ENCODE assay signal across 8 mouse cellular contexts in genomic region chr2:148535562-148536180, GRCm38 (mm10).
DNase-seq lines count a peak whose midpoint lies in the region; ATAC-seq and TF ChIP-seq lines count a peak whose summit lies in the region.

No protein-coding gene starts in this region.

- peak; percentile 58 for TF ChIP-seq CTCF in hindbrain, postnatal 0 days (IDR thresholded peaks at IDR 0.05; ENCODE audit: low read depth)
- TF ChIP-seq CTCF in lung, adult 2 months (IDR thresholded peaks at IDR 0.05; ENCODE audit: insufficient read depth, low read length) = peak; percentile 78

- DNase-seq in liver (peak; percentile 23), R1 (ENCODE audit: low read depth, low spot score) (peak; percentile 73), MN1 (ENCODE audit: low spot score) (no peak)
- peak; percentile 22 for DNase-seq in embryo, embryonic 11 days
- DNase-seq in hindbrain, postnatal 0 days (ENCODE audit: low spot score) = peak; percentile 40
- DNase-seq in lung, adult 2 months = peak; percentile 49
- DNase-seq in splenic B cell, adult 2 months (ENCODE audit: low read depth, low spot score) = peak; percentile 71

- H3K27ac ChIP-seq in liver, embryonic 12.5 days = no peak overlapping the region
- H3K27ac ChIP-seq in hindbrain, postnatal 0 days = no peak overlapping the region

- H3K9ac ChIP-seq in liver, embryonic 12.5 days = no peak overlapping the region
- H3K9ac ChIP-seq in hindbrain, postnatal 0 days (replicated peaks; ENCODE audit: low read length) = no peak overlapping the region

- WGBS in liver, embryonic 12.5 days (ENCODE audit: insufficient replicate concordance) = 53% methylated on average over 5 of the region's 5 CpGs
- WGBS in hindbrain, postnatal 0 days = 56% methylated on average over 5 of the region's 5 CpGs
- 54% methylated on average over 5 of the region's 5 CpGs for WGBS in lung, adult 2 months

- H3K27me3 ChIP-seq in liver, embryonic 12.5 days (replicated peaks) = no peaks in the 10 kb centered on the region; the same call in 1 of the 2 replicates
- no peaks in the 10 kb centered on the region for H3K27me3 ChIP-seq in hindbrain, postnatal 0 days (ENCODE audit: insufficient read depth, low read length)
- no peaks in the 10 kb centered on the region for H3K27me3 ChIP-seq in splenic B cell, adult 2 months (ENCODE audit: control insufficient read depth, insufficient read depth, low read length, poor library complexity, severe bottlenecking)

- no peak overlapping the region for H3K4me3 ChIP-seq in liver, embryonic 12.5 days
- H3K4me3 ChIP-seq in hindbrain, postnatal 0 days (ENCODE audit: low read length) = no peak overlapping the region
- H3K4me3 ChIP-seq in lung, adult 2 months (replicated peaks; ENCODE audit: extremely low read depth, low read depth, low read length) = no peak overlapping the region

- H3K4me2 ChIP-seq in liver, embryonic 12.5 days = no peak overlapping the region
- H3K4me2 ChIP-seq in hindbrain, postnatal 0 days (ENCODE audit: low read depth, low read length) = no peak overlapping the region

- H3K9me3 ChIP-seq in liver, embryonic 12.5 days (replicated peaks) = no peaks in the 10 kb centered on the region
- H3K9me3 ChIP-seq in hindbrain, postnatal 0 days (ENCODE audit: low read length) = no peaks in the 10 kb centered on the region

- H3K4me1 ChIP-seq in liver, embryonic 12.5 days = no peaks in the 10 kb centered on the region
- H3K4me1 ChIP-seq in hindbrain, postnatal 0 days (ENCODE audit: insufficient read depth, low read length) = no peaks in the 10 kb centered on the region
- H3K4me1 ChIP-seq in lung, adult 2 months (ENCODE audit: control insufficient read depth, insufficient read depth, low read length) = peaks cover 21% of the 10 kb centered on the region

- no peak for TF ChIP-seq POLR2A in lung, adult 2 months (IDR thresholded peaks at IDR 0.05; ENCODE audit: borderline replicate concordance, extremely low read depth, low read depth, low read length)

- H3K36me3 ChIP-seq in liver, embryonic 12.5 days = no peaks in the 10 kb centered on the region
- H3K36me3 ChIP-seq in hindbrain, postnatal 0 days (ENCODE audit: insufficient read depth, low read length) = no peaks in the 10 kb centered on the region
- no peaks in the 10 kb centered on the region for H3K36me3 ChIP-seq in splenic B cell, adult 2 months (ENCODE audit: control insufficient read depth, insufficient read depth, low read length, poor library complexity, severe bottlenecking)

- ATAC-seq in liver, embryonic 12.5 days = no peak
- ATAC-seq in hindbrain, postnatal 0 days = peak; percentile 32; the same call in 1 of the 2 replicates
